Comparison of ENCODE assay signal across 18 mouse cellular contexts in genomic region chrX:153211101-153211500, GRCm38 (mm10).
"Had no signal": no experiment of that assay in that cellular context is flagged by ENCODE, and none has a peak within 500 bp of the region (broad histone marks: within the 10 kb centered on the region; RNA-seq: fewer than 3 reads in every experiment).

No protein-coding gene starts in this region.

- H3K36me3 ChIP-seq: kidney, embryonic 15.5 days; liver, embryonic 13.5 days; neural tube, embryonic 12.5 days; neural tube, embryonic 15.5 days had no signal

- H3K9ac ChIP-seq: kidney, embryonic 15.5 days; liver, embryonic 13.5 days; neural tube, embryonic 12.5 days; neural tube, embryonic 15.5 days had no signal

- H3K4me1 ChIP-seq: kidney, embryonic 15.5 days; liver, embryonic 13.5 days; neural tube, embryonic 12.5 days; neural tube, embryonic 15.5 days had no signal

- H3K9me3 ChIP-seq: kidney, embryonic 15.5 days; liver, embryonic 13.5 days; neural tube, embryonic 12.5 days; neural tube, embryonic 15.5 days had no signal

- H3K27ac ChIP-seq: kidney, embryonic 15.5 days; left cerebral cortex, adult 2 months; liver, embryonic 13.5 days; neural tube, embryonic 12.5 days; neural tube, embryonic 15.5 days; stomach, postnatal 0 days had no signal

- DNase-seq: kidney, adult 2 months; kidney, postnatal 10 days; kidney, postnatal 36 days; layer of hippocampus, postnatal 36 days; liver, embryonic 13.5 days; lung, adult 2 months; lung, postnatal 14 days; lung, postnatal 4 days; midbrain, embryonic 14.5 days; right cerebral cortex, postnatal 14 days; right cerebral cortex, postnatal 4 days; thymus, adult 18-20 months; thymus, postnatal 36 days had no signal

- H3K4me3 ChIP-seq: kidney, embryonic 15.5 days; left cerebral cortex, adult 2 months; liver, embryonic 13.5 days; neural tube, embryonic 12.5 days; neural tube, embryonic 15.5 days had no signal
